Mouse (Mus musculus) CD8-positive naive resting alpha-beta T cell, adult 2 months (primary cell): Measurements from ENCODE around the gene Hoxa10.
A peak's percentile ranks its signal among the peaks of the same experiment; 100 is the strongest.

Source experiments
- DNase-seq, 2 experiments: peaks; one replicate each; pipeline ENCODE4 v3.0.0; 2022; ENCODE audit warnings: low read depth in 2 of 2, low spot score in 2 of 2

The Hoxa10 gene

GRCm38 (mm10) chr6:52240389-52241000 is at the start of gene Hoxa10:
Gene Hoxa10 (minus strand): TSS chr6:52240854.
- DNase-seq = peak; percentile 72 to 75

GRCm38 (mm10) chr6:52290186-52290585 is 49.5 kb upstream of the Hoxa10 start:
- no peak for DNase-seq

GRCm38 (mm10) chr6:52283896-52284295 is 43.2 kb upstream of the Hoxa10 start:
- no peak for DNase-seq

GRCm38 (mm10) chr6:52281084-52281483 is 40.4 kb upstream of the Hoxa10 start:
- no peak for DNase-seq

- no peak for DNase-seq
These were observed 36.3 kb upstream of the Hoxa10 start for GRCm38 (mm10) chr6:52276920-52277319.

- DNase-seq = no peak
These were observed 35.7 kb upstream of the Hoxa10 start for GRCm38 (mm10) chr6:52276382-52276781.

GRCm38 (mm10) chr6:52275563-52276280 is 35.1 kb upstream of the Hoxa10 start:
- no peak for DNase-seq

- no peak for DNase-seq
These were observed 33.9 kb upstream of the Hoxa10 start for GRCm38 (mm10) chr6:52274576-52274975.

- no peak for DNase-seq
These were observed 33.1 kb upstream of the Hoxa10 start for GRCm38 (mm10) chr6:52273656-52274280.

- DNase-seq = no peak
These were observed 32.4 kb upstream of the Hoxa10 start for GRCm38 (mm10) chr6:52272766-52273655.

GRCm38 (mm10) chr6:52270494-52271480 is 30.1 kb upstream of the Hoxa10 start:
- DNase-seq = no peak

GRCm38 (mm10) chr6:52268756-52269155 is 28.1 kb upstream of the Hoxa10 start:
- no peak for DNase-seq

- no peak for DNase-seq
These were observed 27.7 kb upstream of the Hoxa10 start for GRCm38 (mm10) chr6:52268341-52268740.

GRCm38 (mm10) chr6:52267691-52268090 is 27.0 kb upstream of the Hoxa10 start:
- no peak for DNase-seq

- DNase-seq = no peak
These were observed 26.6 kb upstream of the Hoxa10 start for GRCm38 (mm10) chr6:52267221-52267620.

GRCm38 (mm10) chr6:52266666-52266985 is 26.0 kb upstream of the Hoxa10 start:
- no peak for DNase-seq

GRCm38 (mm10) chr6:52265913-52266665 is 25.4 kb upstream of the Hoxa10 start:
- DNase-seq = no peak

GRCm38 (mm10) chr6:52265306-52265912 is 24.8 kb upstream of the Hoxa10 start:
- DNase-seq = no peak

GRCm38 (mm10) chr6:52264106-52264790 is 23.6 kb upstream of the Hoxa10 start:
- DNase-seq = no peak
